Mouse (Mus musculus): ENCODE measurements around the gene Npas3. TPM values are rescaled to one million over a fixed set of nuclear protein-coding genes. Genes with fewer than 3 reads are reported as not detected.

The Npas3 gene
- polyA plus RNA-seq, 1 experiment from 2014 or later: 32.7 TPM

DNA sequence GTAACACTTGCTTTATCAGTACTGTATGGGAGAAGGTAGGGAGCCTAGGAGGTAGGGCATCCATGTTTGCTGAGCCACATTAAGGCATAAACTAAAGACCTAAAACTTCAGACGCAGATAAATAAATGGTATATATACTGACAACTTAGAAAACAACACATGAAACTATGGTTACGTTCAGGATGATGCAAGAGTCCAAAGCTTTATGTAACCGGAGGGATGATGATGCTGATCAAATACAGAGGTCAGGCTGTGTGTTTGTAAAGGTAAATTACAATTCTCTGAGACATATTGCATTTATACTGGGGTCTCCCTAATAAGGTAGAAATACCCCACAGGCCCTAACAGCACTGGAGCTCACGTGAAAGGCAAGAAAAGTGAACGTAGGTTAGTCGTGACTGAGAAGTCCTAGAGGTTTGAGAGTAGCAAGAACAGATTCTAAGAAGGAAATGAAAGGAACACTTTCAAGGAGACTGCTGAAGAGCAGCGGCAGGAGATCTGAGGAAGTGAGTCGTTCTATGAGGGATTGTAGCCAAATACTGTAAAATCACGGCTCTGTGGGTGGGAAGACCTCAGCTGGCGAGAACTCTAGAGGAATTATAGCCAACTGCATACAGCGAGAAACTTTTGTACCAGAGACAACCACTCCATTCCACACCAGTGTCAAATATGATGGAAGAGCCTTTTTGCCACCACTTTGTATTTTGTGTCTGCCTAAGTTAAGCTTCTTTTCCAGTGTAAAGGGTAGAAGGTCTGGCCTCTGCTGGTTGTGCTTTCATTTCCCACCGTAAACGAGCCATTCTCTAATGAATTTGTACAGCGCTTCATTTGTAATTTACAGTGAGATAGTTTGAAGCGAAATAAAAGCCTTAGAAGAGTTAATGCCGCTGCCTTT lies 49.7 kb downstream of the Npas3 start:
- Histone ChIP-seq H3K9ac (replicated peaks) (no peak overlapping the region), H3K4me2 (replicated peaks) (no peak overlapping the region)

DNA sequence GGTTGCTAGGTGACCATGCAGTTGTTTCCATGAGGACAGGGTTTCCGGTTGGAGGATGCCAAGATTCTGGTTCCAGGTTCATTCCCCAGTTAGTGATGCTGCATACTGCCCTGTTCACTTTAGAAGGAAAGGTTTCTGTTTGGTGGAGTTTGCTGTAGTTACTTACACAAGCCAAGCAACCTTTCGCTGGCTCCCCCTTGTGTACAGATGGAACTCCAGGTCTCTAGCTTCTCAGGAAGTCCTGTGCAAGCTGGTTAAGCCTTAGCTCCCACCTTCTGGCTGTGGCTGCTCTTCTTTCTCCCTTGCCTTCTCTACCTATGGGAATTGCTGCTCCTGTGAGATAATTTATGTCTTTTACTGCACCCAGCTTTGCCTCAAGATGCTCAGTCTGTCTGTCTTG lies 52.5 kb downstream of the Npas3 start:
- H3K4me3 ChIP-seq (replicated peaks): no peak overlapping the region
- H3K4me2 ChIP-seq (replicated peaks): no peak overlapping the region
- no peaks in the 10 kb centered on the region for H3K27me3 ChIP-seq
- H3K27ac ChIP-seq: no peak overlapping the region
- no peak overlapping the region for H3K9ac ChIP-seq (replicated peaks)
- 56% methylated on average over 2 of the region's 2 CpGs for WGBS
- no peaks in the 10 kb centered on the region for H3K9me3 ChIP-seq
- no peaks in the 10 kb centered on the region for H3K36me3 ChIP-seq
- no peak for ATAC-seq
- peaks cover 48% of the 10 kb centered on the region for H3K4me1 ChIP-seq (replicated peaks)

More for the DNA sequence above, 49.7 kb downstream of the Npas3 start:
- Histone ChIP-seq H3K27me3 (no peaks in the 10 kb centered on the region), H3K4me3 (replicated peaks) (no peak overlapping the region), H3K9me3 (no peaks in the 10 kb centered on the region), H3K4me1 (replicated peaks) (peaks cover 45% of the 10 kb centered on the region), H3K36me3 (no peaks in the 10 kb centered on the region), H3K27ac (no peak overlapping the region)
- WGBS: 77% methylated on average over 16 of the region's 16 CpGs
- ATAC-seq: no peak

DNA sequence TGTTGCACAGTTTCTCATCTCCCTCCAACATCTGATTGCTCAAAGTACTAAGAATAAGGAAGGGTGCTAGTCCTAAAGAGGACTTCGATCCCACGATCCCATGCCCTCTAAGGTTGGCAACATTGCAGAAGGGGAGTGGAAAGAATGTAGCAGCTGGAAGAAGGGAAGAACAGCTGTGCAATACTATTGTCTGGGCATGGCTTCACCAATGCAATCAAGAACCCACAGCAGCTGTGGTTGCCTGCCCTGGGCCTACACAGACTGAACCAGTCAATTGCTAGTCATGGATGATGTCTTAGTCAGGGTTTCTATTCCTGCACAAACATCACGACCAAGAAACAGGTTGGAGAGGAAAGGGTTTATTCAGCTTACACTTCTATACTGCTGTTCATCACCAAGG lies 53.7 kb downstream of the Npas3 start:
- Histone ChIP-seq H3K36me3 (no peaks in the 10 kb centered on the region), H3K27ac (no peak overlapping the region), H3K4me2 (replicated peaks) (no peak overlapping the region), H3K9me3 (no peaks in the 10 kb centered on the region), H3K9ac (replicated peaks) (no peak overlapping the region), H3K4me3 (replicated peaks) (no peak overlapping the region), H3K4me1 (replicated peaks) (peaks cover 50% of the 10 kb centered on the region), H3K27me3 (no peaks in the 10 kb centered on the region)
- WGBS: 91% methylated on average over 3 of the region's 3 CpGs
- ATAC-seq: no peak

DNA sequence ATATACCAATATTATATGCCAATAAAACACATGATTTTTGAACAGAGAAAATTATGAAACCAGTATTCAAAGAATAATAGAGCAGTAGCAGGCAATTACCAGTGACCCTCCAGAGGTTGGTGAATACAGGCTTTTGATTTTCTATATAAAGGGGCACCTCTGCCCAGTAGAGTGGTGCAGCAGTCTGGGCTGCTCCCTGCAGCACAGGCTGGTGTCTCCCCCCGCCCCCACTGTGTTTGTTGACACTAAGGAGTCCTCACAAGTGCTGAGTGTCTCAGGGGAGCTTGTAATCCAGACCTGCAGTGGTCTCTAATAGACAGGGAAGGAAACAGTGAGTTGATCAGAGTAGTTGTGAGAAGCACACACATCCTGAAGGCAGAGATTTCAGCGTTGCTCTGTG lies 68.2 kb downstream of the Npas3 start:
- Histone ChIP-seq H3K27ac (peak overlapping the region; percentile 39; the same call in 1 of the 2 replicates), H3K9ac (replicated peaks) (no peak overlapping the region), H3K4me2 (replicated peaks) (no peak overlapping the region), H3K36me3 (no peaks in the 10 kb centered on the region), H3K27me3 (no peaks in the 10 kb centered on the region), H3K4me3 (replicated peaks) (no peak overlapping the region), H3K9me3 (no peaks in the 10 kb centered on the region), H3K4me1 (replicated peaks) (peaks cover 24% of the 10 kb centered on the region)
- WGBS: 40% methylated on average over 2 of the region's 2 CpGs
- 0 out of 2 replicates have a peak, but pooled peaks have one; percentile 56 for ATAC-seq

DNA sequence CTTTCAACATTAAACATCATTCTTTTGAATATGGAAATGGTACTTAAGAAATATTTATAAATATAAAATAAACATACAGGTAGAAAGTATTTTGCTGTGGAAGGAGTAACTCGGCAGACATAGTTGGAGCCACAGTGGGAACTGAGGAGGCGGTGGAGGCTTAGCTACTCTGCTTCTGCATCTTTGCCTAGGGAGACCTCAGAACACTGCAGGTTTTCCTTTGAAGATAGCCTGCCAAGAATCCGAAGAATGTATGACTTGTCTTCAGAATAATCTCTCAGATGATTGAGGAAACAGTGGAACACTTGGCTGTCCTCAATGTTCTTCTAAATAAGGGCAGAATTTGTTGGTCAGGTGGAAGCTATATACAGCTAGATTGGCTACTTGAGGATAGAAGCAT lies 69.3 kb downstream of the Npas3 start:
- Histone ChIP-seq H3K4me2 (replicated peaks) (no peak overlapping the region), H3K27me3 (no peaks in the 10 kb centered on the region), H3K27ac (no peak overlapping the region), H3K36me3 (no peaks in the 10 kb centered on the region), H3K9ac (replicated peaks) (no peak overlapping the region), H3K4me1 (replicated peaks) (peaks cover 35% of the 10 kb centered on the region), H3K4me3 (replicated peaks) (no peak overlapping the region), H3K9me3 (no peaks in the 10 kb centered on the region)
- 66% methylated on average over 3 of the region's 3 CpGs for WGBS
- no peak for ATAC-seq

DNA sequence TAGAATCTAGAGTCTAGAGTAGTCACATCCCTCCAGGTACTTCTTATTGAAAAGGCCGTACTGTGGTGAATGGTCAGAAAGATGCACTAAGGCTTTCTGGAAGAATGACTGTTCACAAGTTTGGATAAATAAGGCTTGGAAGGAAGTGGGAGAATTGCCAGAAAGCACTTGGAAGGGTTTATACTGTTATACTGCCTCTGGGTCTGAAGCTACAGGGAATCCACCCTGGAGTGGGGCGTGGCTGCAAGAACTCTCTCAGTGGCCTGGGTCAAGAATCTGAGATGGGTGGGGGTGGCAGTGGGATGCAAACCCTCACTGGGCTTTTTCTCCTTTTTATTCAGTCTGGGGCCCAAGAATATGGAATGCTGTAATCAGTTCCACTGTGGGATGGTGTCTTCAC lies 72.0 kb downstream of the Npas3 start:
- Histone ChIP-seq H3K4me1 (replicated peaks) (peaks cover 39% of the 10 kb centered on the region), H3K9ac (replicated peaks) (no peak overlapping the region), H3K36me3 (no peaks in the 10 kb centered on the region), H3K27me3 (no peaks in the 10 kb centered on the region), H3K27ac (no peak overlapping the region), H3K4me3 (replicated peaks) (no peak overlapping the region), H3K9me3 (no peaks in the 10 kb centered on the region), H3K4me2 (replicated peaks) (no peak overlapping the region)
- 92% methylated on average over 2 of the region's 2 CpGs for WGBS
- no peak for ATAC-seq

DNA sequence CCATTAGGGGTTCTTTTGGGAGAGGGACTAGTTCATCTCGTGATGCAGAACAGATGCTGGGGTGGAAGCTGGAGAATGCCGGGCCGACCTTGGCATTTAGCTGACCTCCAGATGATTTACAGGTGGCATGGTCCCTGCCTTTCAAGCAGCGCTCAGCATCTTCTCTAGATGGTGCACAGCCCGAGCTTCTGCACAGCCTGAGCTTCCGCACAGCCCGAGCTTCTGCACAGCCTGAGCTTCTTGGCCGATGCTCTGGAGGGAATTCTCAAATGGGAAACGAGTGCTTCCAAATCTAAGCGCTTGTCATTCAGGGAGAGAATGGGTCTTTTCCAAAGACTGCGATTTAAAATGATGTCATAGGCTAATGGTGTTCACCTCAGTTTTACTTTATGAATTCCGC lies 72.5 kb downstream of the Npas3 start:
- WGBS: 76% methylated on average over 12 of the region's 12 CpGs
- no peaks in the 10 kb centered on the region for H3K27me3 ChIP-seq
- H3K4me1 ChIP-seq (replicated peaks): peaks cover 39% of the 10 kb centered on the region
- H3K27ac ChIP-seq: no peak overlapping the region
- H3K9me3 ChIP-seq: no peaks in the 10 kb centered on the region
- ATAC-seq: no peak
- H3K4me3 ChIP-seq (replicated peaks): no peak overlapping the region
- H3K9ac ChIP-seq (replicated peaks): no peak overlapping the region
- no peak overlapping the region for H3K4me2 ChIP-seq (replicated peaks)
- no peaks in the 10 kb centered on the region for H3K36me3 ChIP-seq

DNA sequence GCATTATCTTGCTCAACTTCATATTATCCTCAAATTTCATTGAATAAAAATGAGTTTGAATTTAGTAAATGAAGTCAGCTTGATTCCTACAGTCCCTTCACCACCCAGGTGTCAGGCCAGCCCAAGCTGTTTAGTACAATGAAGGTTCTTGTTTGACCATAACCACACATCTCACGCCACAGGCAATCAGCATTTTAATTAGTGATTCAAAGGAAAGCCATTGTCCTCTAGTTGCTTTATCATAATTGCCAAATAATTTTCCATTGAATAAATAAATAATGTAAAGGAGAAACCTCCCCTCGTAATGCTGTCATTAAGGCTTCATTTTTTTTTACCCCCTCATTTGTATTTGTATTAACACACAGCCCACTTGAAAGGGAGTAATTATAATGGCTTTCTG lies 73.5 kb downstream of the Npas3 start:
- Histone ChIP-seq H3K27me3 (no peaks in the 10 kb centered on the region), H3K4me1 (replicated peaks) (peaks cover 38% of the 10 kb centered on the region), H3K27ac (peak overlapping the region; percentile 47), H3K9ac (replicated peaks) (no peak overlapping the region), H3K4me3 (replicated peaks) (no peak overlapping the region), H3K36me3 (no peaks in the 10 kb centered on the region), H3K4me2 (replicated peaks) (no peak overlapping the region), H3K9me3 (no peaks in the 10 kb centered on the region)
- ATAC-seq: 0 out of 2 replicates have a peak, but pooled peaks have one; percentile 27
- 33% methylated on average over 2 of the region's 2 CpGs for WGBS

DNA sequence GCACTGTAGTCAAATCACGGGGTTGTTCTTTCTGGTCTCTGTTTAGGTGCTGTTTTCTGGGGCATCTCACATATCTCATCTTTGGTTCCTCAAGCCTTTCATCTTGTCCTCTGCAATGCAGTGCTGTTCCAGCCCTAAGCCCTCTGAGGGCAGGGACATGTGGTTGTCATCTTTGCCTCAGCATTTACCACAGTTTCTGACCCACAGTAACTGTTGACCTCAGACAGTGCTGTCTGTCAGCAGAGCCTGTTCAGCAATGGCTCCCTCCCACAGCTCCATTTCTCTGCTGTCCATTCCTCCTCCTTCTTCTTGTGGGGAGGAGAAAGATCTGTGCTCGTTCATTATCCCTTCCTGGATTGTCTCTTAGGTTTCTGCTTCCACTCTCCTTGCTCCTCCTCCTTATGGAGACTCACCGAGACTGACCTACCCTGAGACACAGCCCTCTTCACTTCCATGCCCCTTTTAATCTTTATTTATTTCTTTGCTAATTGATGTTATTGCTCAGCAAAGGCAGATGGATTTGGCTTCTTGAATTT lies 79.2 kb downstream of the Npas3 start:
- H3K27ac ChIP-seq: no peak overlapping the region
- WGBS: 48% methylated on average over 3 of the region's 3 CpGs

DNA sequence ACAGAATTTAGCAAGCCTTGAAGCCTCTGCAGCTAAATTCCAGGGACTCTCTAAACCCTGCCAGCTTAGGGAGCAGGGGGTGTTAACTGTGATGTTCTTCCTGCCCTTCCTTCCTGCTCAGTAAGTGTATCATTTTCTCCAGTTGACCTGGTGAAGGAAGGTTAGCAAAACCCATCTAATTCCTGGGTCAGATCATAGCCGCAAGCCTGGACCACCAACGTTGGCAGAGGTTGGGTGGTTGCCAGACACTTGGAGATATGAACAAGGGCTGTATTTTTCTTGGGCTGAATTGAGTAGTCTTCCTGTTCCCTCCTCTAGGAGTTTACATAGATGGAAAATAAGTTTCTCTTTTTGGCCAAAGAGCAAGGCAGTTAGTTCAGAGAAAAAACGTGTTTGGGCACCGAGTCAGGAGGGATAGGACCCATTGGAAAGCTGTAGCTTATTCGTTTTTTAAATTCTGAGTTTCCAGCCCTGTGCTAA lies 79.8 kb downstream of the Npas3 start:
- no peak for ATAC-seq
- Histone ChIP-seq H3K27me3 (no peaks in the 10 kb centered on the region), H3K36me3 (no peaks in the 10 kb centered on the region), H3K4me2 (replicated peaks) (no peak overlapping the region), H3K4me3 (replicated peaks) (no peak overlapping the region), H3K4me1 (replicated peaks) (peaks cover 43% of the 10 kb centered on the region), H3K9me3 (no peaks in the 10 kb centered on the region), H3K27ac (no peak overlapping the region), H3K9ac (replicated peaks) (no peak overlapping the region)
- WGBS: 49% methylated on average over 5 of the region's 5 CpGs

More for the DNA sequence above, 79.2 kb downstream of the Npas3 start:
- H3K9me3 ChIP-seq: no peaks in the 10 kb centered on the region
- H3K4me3 ChIP-seq (replicated peaks): no peak overlapping the region
- ATAC-seq: no peak
- H3K4me2 ChIP-seq (replicated peaks): no peak overlapping the region
- no peak overlapping the region for H3K9ac ChIP-seq (replicated peaks)
- H3K36me3 ChIP-seq: no peaks in the 10 kb centered on the region
- H3K4me1 ChIP-seq (replicated peaks): peaks cover 49% of the 10 kb centered on the region
- no peaks in the 10 kb centered on the region for H3K27me3 ChIP-seq

DNA sequence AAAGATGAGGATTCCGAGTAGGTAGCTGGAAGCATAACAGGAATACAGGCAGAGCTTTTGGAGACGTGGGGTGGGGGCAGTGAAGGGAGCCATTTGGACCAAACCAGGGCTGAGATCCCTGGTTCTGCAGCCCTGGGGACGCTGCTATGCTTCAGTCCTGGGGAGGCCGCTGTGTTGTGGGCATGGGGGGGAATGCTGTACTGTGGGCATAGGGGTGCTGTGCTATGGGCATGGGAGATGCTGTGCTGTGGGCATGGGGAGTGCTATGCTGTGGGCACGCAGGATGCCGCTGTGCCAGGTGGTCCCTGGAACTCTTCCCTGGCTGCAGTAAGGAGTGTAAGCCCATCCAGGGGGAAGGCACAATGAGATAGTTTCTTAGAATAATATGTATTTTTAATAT lies 81.7 kb downstream of the Npas3 start:
- WGBS: 93% methylated on average over 6 of the region's 6 CpGs
- Histone ChIP-seq H3K4me3 (replicated peaks) (no peak overlapping the region), H3K4me1 (replicated peaks) (peaks cover 41% of the 10 kb centered on the region), H3K27me3 (no peaks in the 10 kb centered on the region), H3K9me3 (no peaks in the 10 kb centered on the region), H3K9ac (replicated peaks) (no peak overlapping the region), H3K4me2 (replicated peaks) (no peak overlapping the region), H3K27ac (no peak overlapping the region), H3K36me3 (no peaks in the 10 kb centered on the region)
- 0 out of 2 replicates have a peak, but pooled peaks have one; percentile 30 for ATAC-seq

DNA sequence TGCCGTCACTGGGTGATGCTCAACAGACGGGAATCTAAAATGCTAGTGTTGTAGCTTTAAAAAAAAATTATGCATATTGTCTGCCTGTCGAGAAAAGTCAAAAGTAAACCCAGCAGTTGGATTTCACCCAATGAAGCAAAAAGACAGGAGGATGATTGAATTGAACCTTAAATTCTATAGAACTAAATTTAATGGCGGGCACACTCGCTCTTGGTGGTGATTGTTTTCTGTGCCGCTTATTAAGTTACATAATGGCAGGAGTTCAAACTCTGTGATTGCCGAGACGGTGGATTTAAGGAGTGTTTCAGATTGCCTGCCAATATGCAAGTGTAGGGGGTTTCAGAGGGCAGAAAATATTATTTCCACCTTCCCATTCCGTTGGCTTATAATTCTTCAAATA lies 82.9 kb downstream of the Npas3 start:
- H3K9me3 ChIP-seq: no peaks in the 10 kb centered on the region
- H3K27me3 ChIP-seq: no peaks in the 10 kb centered on the region
- no peak overlapping the region for H3K27ac ChIP-seq
- H3K36me3 ChIP-seq: no peaks in the 10 kb centered on the region
- no peak overlapping the region for H3K4me3 ChIP-seq (replicated peaks)
- peaks cover 41% of the 10 kb centered on the region for H3K4me1 ChIP-seq (replicated peaks)
- no peak overlapping the region for H3K9ac ChIP-seq (replicated peaks)
- 29% methylated on average over 9 of the region's 9 CpGs for WGBS
- no peak for ATAC-seq
- H3K4me2 ChIP-seq (replicated peaks): no peak overlapping the region

All from midbrain, embryonic 13.5 days (tissue).